Mouse (Mus musculus): ENCODE results near the gene Cpne4. TPM values are rescaled to one million over a fixed set of nuclear protein-coding genes. Genes with fewer than 3 reads are reported as not detected.

The Cpne4 gene
- polyA plus RNA-seq, 1 experiment from 2014 or later, result 0.12 TPM

DNA sequence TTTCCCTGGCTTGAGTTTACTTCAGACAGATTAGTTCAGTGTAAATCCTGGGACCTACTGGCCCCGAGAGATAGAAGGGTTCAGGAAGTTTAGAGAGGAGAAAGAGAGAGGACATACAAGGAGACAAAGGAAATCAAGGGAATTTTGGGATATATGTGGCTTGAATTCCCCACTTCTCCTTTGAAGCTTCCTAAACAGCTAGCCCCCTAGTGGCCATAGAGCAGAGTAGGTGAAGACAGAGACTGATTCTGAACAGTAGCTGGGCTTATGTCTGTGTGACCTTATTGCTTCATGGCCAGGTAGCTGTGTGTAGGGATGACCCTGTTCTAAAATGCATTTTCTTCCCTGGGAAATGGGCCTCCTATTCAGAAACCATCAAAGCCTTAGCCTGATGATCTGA lies 129.6 kb downstream of the Cpne4 start:
- whole genome bisulfite sequencing, result 42% methylated on average over 1 of the region's 1 CpGs
- TF ChIP-seq CTCF (IDR thresholded peaks at IDR 0.05; ENCODE audit: low read depth), result peak; percentile 82
- Histone ChIP-seq H3K36me3 (ENCODE audit: insufficient read depth) (no peaks in the 10 kb centered on the region), H3K27ac (ENCODE audit: low read depth) (no peak overlapping the region), H3K4me1 (ENCODE audit: insufficient read depth) (no peaks in the 10 kb centered on the region), H3K4me3 (ENCODE audit: low read depth, low read length) (no peak overlapping the region), H3K9ac (no peak overlapping the region), H3K9me3 (ENCODE audit: low read depth, low read length) (no peaks in the 10 kb centered on the region), H3K27me3 (ENCODE audit: insufficient read depth, low read length) (no peaks in the 10 kb centered on the region), H3K4me2 (no peak overlapping the region)
- ATAC-seq (ENCODE audit: insufficient read depth) (no peak), DNase-seq (peak; percentile 76)

DNA sequence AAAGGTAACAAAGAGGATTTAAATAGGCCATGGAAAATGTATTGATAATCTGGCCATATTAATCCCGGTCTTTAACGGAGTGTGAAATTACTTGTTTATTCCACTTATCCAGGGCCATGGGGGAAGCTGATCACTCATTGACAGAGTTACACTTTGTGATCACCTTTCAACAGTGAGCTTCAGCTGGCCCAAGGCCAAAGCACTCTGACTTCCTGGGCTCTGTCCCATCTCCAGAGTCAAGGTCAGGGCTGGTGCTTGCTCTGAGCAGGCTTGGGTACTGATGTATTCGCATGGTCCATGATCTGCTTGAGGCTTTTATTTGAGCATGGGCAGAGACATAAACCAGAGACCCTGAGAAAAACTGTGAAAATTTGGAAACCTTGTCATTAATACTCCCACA lies 131.5 kb downstream of the Cpne4 start:
- 87% methylated on average over 3 of the region's 3 CpGs for WGBS
- TF ChIP-seq CTCF (IDR thresholded peaks at IDR 0.05; ENCODE audit: low read depth), result no peak

DNA sequence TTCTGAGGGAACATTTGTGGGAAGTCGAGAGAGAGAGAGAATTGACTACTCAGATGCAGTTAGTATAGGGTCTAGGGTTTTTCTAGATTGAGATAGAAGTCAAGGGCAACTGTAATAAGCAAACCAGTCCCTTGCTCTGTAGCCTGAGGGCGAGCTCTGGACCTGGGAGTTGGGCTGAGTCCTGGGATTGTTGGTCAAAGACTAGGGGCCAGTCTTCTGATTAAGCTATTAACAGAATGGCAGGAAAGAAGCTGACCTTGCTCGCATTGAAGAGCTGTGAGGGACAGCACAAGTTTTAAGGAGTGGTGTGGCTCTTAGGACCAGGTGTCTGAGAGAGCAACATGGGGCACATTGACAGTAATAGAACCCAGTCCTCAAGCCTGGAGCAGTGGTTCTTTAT lies 140.0 kb downstream of the Cpne4 start:
- Histone ChIP-seq H3K9ac (no peak overlapping the region), H3K27me3 (ENCODE audit: insufficient read depth, low read length) (no peaks in the 10 kb centered on the region), H3K4me2 (no peak overlapping the region), H3K27ac (ENCODE audit: low read depth) (no peak overlapping the region), H3K9me3 (ENCODE audit: low read depth, low read length) (no peaks in the 10 kb centered on the region), H3K4me3 (ENCODE audit: low read depth, low read length) (no peak overlapping the region), H3K4me1 (ENCODE audit: insufficient read depth) (no peaks in the 10 kb centered on the region), H3K36me3 (ENCODE audit: insufficient read depth) (no peaks in the 10 kb centered on the region)
- 63% methylated on average over 3 of the region's 3 CpGs for WGBS
- no peak for DNase-seq
- ATAC-seq (ENCODE audit: insufficient read depth), result no peak
- TF ChIP-seq CTCF (IDR thresholded peaks at IDR 0.05; ENCODE audit: low read depth), result no peak

More for the DNA sequence above, 131.5 kb downstream of the Cpne4 start:
- no peaks in the 10 kb centered on the region for H3K27me3 ChIP-seq (ENCODE audit: insufficient read depth, low read length)
- no peak for ATAC-seq (ENCODE audit: insufficient read depth)
- no peak overlapping the region for H3K27ac ChIP-seq (ENCODE audit: low read depth)
- no peaks in the 10 kb centered on the region for H3K9me3 ChIP-seq (ENCODE audit: low read depth, low read length)
- H3K4me1 ChIP-seq (ENCODE audit: insufficient read depth), result no peaks in the 10 kb centered on the region
- no peak overlapping the region for H3K4me3 ChIP-seq (ENCODE audit: low read depth, low read length)
- no peak overlapping the region for H3K9ac ChIP-seq
- no peak for DNase-seq
- no peak overlapping the region for H3K4me2 ChIP-seq
- no peaks in the 10 kb centered on the region for H3K36me3 ChIP-seq (ENCODE audit: insufficient read depth)

DNA sequence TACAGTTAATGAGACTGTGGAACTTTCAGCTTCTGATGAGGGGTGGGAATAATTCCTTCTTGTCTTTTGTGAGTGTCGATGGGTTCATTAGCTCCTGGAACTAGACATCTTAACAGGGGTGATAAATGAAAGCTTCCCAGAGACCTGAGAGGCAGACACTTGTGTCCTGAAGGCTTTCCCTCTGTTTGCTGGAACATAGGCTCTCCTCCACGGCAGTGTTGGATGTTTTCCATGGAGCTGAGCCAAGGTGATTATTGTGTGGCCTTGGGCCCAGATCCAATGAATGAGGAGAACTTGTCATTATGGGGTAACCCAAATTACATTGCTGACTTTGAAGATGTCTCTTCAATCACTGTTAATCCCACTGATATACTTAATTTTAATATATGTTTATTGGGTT lies 146.1 kb downstream of the Cpne4 start:
- H3K27ac ChIP-seq (ENCODE audit: low read depth), result no peak overlapping the region
- 41% methylated on average over 2 of the region's 2 CpGs for WGBS
- H3K9me3 ChIP-seq (ENCODE audit: low read depth, low read length), result no peaks in the 10 kb centered on the region
- H3K4me1 ChIP-seq (ENCODE audit: insufficient read depth), result no peaks in the 10 kb centered on the region
- H3K9ac ChIP-seq, result no peak overlapping the region
- DNase-seq, result peak; percentile 80
- H3K4me2 ChIP-seq, result no peak overlapping the region
- ATAC-seq (ENCODE audit: insufficient read depth), result no peak; the same call in 1 of the 2 replicates
- no peak overlapping the region for H3K4me3 ChIP-seq (ENCODE audit: low read depth, low read length)
- no peaks in the 10 kb centered on the region for H3K36me3 ChIP-seq (ENCODE audit: insufficient read depth)
- no peak for TF ChIP-seq CTCF (IDR thresholded peaks at IDR 0.05; ENCODE audit: low read depth)
- H3K27me3 ChIP-seq (ENCODE audit: insufficient read depth, low read length), result no peaks in the 10 kb centered on the region

DNA sequence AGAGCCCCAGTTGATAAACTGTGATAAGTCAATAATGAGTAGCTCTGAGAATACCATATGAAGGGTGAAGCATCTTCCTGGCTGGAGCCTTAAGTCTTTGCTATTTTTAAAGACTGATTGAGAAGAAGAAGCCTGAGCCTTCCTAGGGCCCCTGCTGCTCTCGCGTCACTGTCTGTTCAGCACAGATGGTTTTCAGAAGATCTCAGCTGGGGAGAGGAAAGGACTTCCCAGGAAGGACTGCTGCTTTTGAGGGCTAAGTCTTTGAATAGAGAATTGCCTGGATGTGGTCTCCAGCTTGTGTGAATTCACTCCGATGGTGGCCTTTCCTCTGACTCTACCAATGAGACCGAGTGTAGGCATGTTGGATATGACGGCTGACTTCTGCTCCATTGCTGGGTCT lies 163.7 kb downstream of the Cpne4 start:
- DNase-seq (no peak), ATAC-seq (ENCODE audit: insufficient read depth) (no peak)
- Histone ChIP-seq H3K27ac (ENCODE audit: low read depth) (no peak overlapping the region), H3K9me3 (ENCODE audit: low read depth, low read length) (no peaks in the 10 kb centered on the region), H3K4me3 (ENCODE audit: low read depth, low read length) (no peak overlapping the region), H3K9ac (no peak overlapping the region), H3K4me1 (ENCODE audit: insufficient read depth) (no peaks in the 10 kb centered on the region), H3K27me3 (ENCODE audit: insufficient read depth, low read length) (no peaks in the 10 kb centered on the region), H3K4me2 (no peak overlapping the region), H3K36me3 (ENCODE audit: insufficient read depth) (no peaks in the 10 kb centered on the region)
- no peak for TF ChIP-seq CTCF (IDR thresholded peaks at IDR 0.05; ENCODE audit: low read depth)
- WGBS, result 77% methylated on average over 5 of the region's 5 CpGs

DNA sequence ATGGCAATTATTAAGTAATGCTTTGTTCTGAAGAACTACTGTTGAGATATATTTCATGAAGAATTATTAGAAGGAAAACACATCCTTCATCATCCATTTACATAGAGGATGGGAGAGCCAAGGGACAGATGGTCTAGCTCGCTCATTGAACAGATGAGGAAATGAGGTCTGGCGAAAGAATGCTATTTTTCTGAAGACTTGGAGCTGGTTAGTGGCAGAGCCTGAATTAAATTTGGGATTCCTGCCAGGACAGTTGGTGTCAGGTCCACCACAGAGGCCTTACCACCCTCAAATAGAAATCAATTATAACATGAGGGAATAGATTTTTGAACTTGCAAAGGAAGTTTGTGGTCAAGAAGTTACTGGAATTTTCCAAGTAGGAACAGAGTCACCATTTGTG lies 178.2 kb downstream of the Cpne4 start:
- ATAC-seq (ENCODE audit: insufficient read depth), result no peak

DNA sequence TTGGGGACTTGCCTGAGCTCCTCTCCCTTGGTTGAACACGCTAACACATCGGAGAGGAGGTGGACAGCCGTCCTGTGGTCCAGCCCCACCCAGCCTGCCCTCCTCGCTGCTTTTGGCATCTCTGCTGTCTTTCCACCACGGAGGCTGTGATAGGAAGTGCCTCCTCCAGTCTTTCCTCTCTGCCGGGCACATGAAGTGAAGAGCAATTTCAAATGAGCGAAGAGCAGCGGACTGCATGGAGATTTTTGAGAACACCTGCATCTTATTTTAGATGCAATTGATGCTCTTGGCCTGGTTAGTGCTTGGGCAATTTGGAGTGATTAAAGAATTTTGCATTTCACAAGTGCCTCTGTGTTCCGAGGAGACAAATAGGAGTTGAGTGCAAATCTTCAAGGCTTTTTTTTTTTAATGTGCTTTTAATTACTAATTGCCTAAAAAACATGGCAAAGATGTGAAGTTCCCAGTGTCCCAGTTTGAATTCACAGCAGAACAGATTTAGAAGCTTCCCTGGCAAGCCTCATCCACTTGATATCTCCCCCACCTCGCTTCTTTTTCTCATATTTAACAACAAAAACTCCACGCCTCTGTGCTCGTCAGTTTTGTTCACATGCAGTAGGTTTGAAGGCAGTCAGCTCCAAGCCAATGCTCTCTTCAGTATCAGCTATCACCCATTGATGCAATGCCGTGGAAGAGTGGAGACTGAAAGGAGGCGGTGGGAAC lies 195.7 kb downstream of the Cpne4 start:
- Histone ChIP-seq H3K27ac (ENCODE audit: low read depth) (no peak overlapping the region), H3K9me3 (ENCODE audit: low read depth, low read length) (no peaks in the 10 kb centered on the region), H3K27me3 (ENCODE audit: insufficient read depth, low read length) (no peaks in the 10 kb centered on the region), H3K36me3 (ENCODE audit: insufficient read depth) (no peaks in the 10 kb centered on the region), H3K4me2 (no peak overlapping the region), H3K4me3 (ENCODE audit: low read depth, low read length) (no peak overlapping the region), H3K4me1 (ENCODE audit: insufficient read depth) (no peaks in the 10 kb centered on the region), H3K9ac (no peak overlapping the region)
- TF ChIP-seq CTCF (IDR thresholded peaks at IDR 0.05; ENCODE audit: low read depth), result no peak
- 76% methylated on average over 14 of the region's 14 CpGs for WGBS
- ATAC-seq (ENCODE audit: insufficient read depth) (no peak), DNase-seq (no peak)

More for the DNA sequence above, 178.2 kb downstream of the Cpne4 start:
- Histone ChIP-seq H3K27ac (ENCODE audit: low read depth) (no peak overlapping the region), H3K4me2 (no peak overlapping the region), H3K27me3 (ENCODE audit: insufficient read depth, low read length) (no peaks in the 10 kb centered on the region), H3K9me3 (ENCODE audit: low read depth, low read length) (no peaks in the 10 kb centered on the region), H3K9ac (no peak overlapping the region), H3K4me3 (ENCODE audit: low read depth, low read length) (no peak overlapping the region), H3K36me3 (ENCODE audit: insufficient read depth) (no peaks in the 10 kb centered on the region), H3K4me1 (ENCODE audit: insufficient read depth) (no peaks in the 10 kb centered on the region)
- no peak for TF ChIP-seq CTCF (IDR thresholded peaks at IDR 0.05; ENCODE audit: low read depth)
- WGBS, result 70% methylated on average over 2 of the region's 2 CpGs
- DNase-seq, result no peak
